Mouse (Mus musculus) liver, embryonic 12.5 days (tissue): Measurements from ENCODE around the gene Urad. TPM values are rescaled to one million over a fixed set of nuclear protein-coding genes. Genes with fewer than 3 reads are reported as not detected.

Experiments
- ATAC-seq: fragments of 200-750 bp; cut with Nextera tagmentation; 2 replicates; pipeline ENCODE4 v1.8.0; 2017; ENCODE audit warnings: moderate number of reproducible peaks, mild to moderate bottlenecking, moderate library complexity
- H3K27ac ChIP-seq: fragments of 300-500 bp; sonication (generic); 2 replicates; pipeline ENCODE4 v1.5.1; 2016; ENCODE audit warnings: mild to moderate bottlenecking
- H3K27me3 ChIP-seq: fragments of 300-500 bp; sonication (generic); replicated peaks from 2 replicates; pipeline ENCODE4 v1.6.1; 2016; ENCODE audit warnings: mild to moderate bottlenecking, moderate library complexity
- H3K36me3 ChIP-seq: fragments of 300-500 bp; sonication (generic); 2 replicates; pipeline ENCODE4 v1.6.1; 2016; ENCODE audit warnings: mild to moderate bottlenecking, moderate library complexity
- H3K4me1 ChIP-seq: fragments of 300-500 bp; sonication (generic); 2 replicates; pipeline ENCODE4 v1.6.1; 2016
- H3K4me2 ChIP-seq: fragments of 300-500 bp; sonication (generic); 2 replicates; pipeline ENCODE4 v1.6.1; 2016; ENCODE audit warnings: mild to moderate bottlenecking, moderate library complexity
- H3K4me3 ChIP-seq: fragments of 300-500 bp; sonication (generic); 2 replicates; pipeline ENCODE4 v1.5.1; 2016; ENCODE audit warnings: mild to moderate bottlenecking, moderate library complexity
- H3K9ac ChIP-seq: fragments of 300-500 bp; sonication (generic); 2 replicates; pipeline ENCODE4 v1.6.1; 2016; ENCODE audit warnings: mild to moderate bottlenecking, moderate library complexity
- H3K9me3 ChIP-seq: fragments of 300-500 bp; sonication (generic); replicated peaks from 2 replicates; pipeline ENCODE4 v1.6.1; 2016; ENCODE audit warnings: mild to moderate bottlenecking, moderate library complexity
- whole genome bisulfite sequencing: fragments of 180-500 bp; shearing (Covaris S2); methylation state at CpG from one replicate; pipeline ENCODE4 v1.1.7; 2016; ENCODE audit not compliant: insufficient replicate concordance; 5-methylcytosine and 5-hydroxymethylcytosine counted together
- polyA plus RNA-seq: library from polyadenylated mRNA; unstranded; fragments of >200 nt; fragmentation: Nextera tagmentation; extraction: Ambion mirVana; gene quantifications from 2 replicates; pipeline ENCODE4 v1.2.1, GENCODE M21; 2016

The Urad gene
- polyA plus RNA-seq, 1 experiment from 2014 or later = 0.21 TPM

- no peak for ATAC-seq
- Histone ChIP-seq H3K36me3 (no peaks in the 10 kb centered on the region), H3K27ac (no peak overlapping the region), H3K4me2 (no peak overlapping the region), H3K9me3 (no peaks in the 10 kb centered on the region), H3K4me1 (no peaks in the 10 kb centered on the region), H3K27me3 (0 out of 2 replicates have a peak, but pooled peaks cover 3% of the 10 kb centered on the region), H3K4me3 (no peak overlapping the region), H3K9ac (no peak overlapping the region)
- 67% methylated on average over 8 of the region's 8 CpGs for WGBS
Measured at GRCm38 (mm10) chr5:147351931-147352330, 29.7 kb upstream of the Urad start.

- Histone ChIP-seq H3K36me3 (no peaks in the 10 kb centered on the region), H3K4me3 (no peak overlapping the region), H3K4me2 (no peak overlapping the region), H3K27ac (no peak overlapping the region), H3K9ac (no peak overlapping the region), H3K4me1 (no peaks in the 10 kb centered on the region), H3K27me3 (0 out of 2 replicates have a peak, but pooled peaks cover 3% of the 10 kb centered on the region), H3K9me3 (no peaks in the 10 kb centered on the region)
- ATAC-seq = no peak
- WGBS = 43% methylated on average over 1 of the region's 1 CpGs
Measured at GRCm38 (mm10) chr5:147345981-147346380, 23.7 kb upstream of the Urad start.

- WGBS = 80% methylated on average over 10 of the region's 10 CpGs
- Histone ChIP-seq H3K9ac (no peak overlapping the region), H3K27ac (no peak overlapping the region), H3K36me3 (no peaks in the 10 kb centered on the region), H3K27me3 (0 out of 2 replicates have a peak, but pooled peaks cover 3% of the 10 kb centered on the region), H3K4me2 (no peak overlapping the region), H3K4me1 (no peaks in the 10 kb centered on the region), H3K9me3 (no peaks in the 10 kb centered on the region), H3K4me3 (no peak overlapping the region)
- ATAC-seq = no peak
Measured at GRCm38 (mm10) chr5:147343904-147344303, 21.7 kb upstream of the Urad start.

GRCm38 (mm10) chr5:147342901-147343300, 20.7 kb upstream of the Urad start:
- Histone ChIP-seq H3K4me2 (no peak overlapping the region), H3K27ac (no peak overlapping the region), H3K4me1 (no peaks in the 10 kb centered on the region), H3K27me3 (0 out of 2 replicates have a peak, but pooled peaks cover 3% of the 10 kb centered on the region), H3K9ac (no peak overlapping the region), H3K9me3 (no peaks in the 10 kb centered on the region), H3K36me3 (no peaks in the 10 kb centered on the region), H3K4me3 (no peak overlapping the region)
- ATAC-seq = no peak
- 72% methylated on average over 6 of the region's 6 CpGs for WGBS

GRCm38 (mm10) chr5:147340741-147341414, 18.6 kb upstream of the Urad start:
- no peak overlapping the region for H3K27ac ChIP-seq
- H3K4me1 ChIP-seq = no peaks in the 10 kb centered on the region
- no peak overlapping the region for H3K4me2 ChIP-seq
- no peak overlapping the region for H3K4me3 ChIP-seq
- ATAC-seq = no peak
- H3K9me3 ChIP-seq = no peaks in the 10 kb centered on the region
- H3K36me3 ChIP-seq = no peaks in the 10 kb centered on the region
- no peak overlapping the region for H3K9ac ChIP-seq
- 35% methylated on average over 13 of the region's 13 CpGs for WGBS
- H3K27me3 ChIP-seq = 0 out of 2 replicates have a peak, but pooled peaks cover 3% of the 10 kb centered on the region

- no peak overlapping the region for H3K27ac ChIP-seq
Measured at GRCm38 (mm10) chr5:147339560-147339959, 17.3 kb upstream of the Urad start.

GRCm38 (mm10) chr5:147338967-147339366, 16.7 kb upstream of the Urad start:
- WGBS = 68% methylated on average over 9 of the region's 9 CpGs
- H3K4me1 ChIP-seq = no peaks in the 10 kb centered on the region

More at GRCm38 (mm10) chr5:147339560-147339959, 17.3 kb upstream of the Urad start:
- WGBS = 45% methylated on average over 9 of the region's 11 CpGs
- no peak overlapping the region for H3K4me3 ChIP-seq
- H3K9ac ChIP-seq = no peak overlapping the region
- H3K27me3 ChIP-seq = 0 out of 2 replicates have a peak, but pooled peaks cover 3% of the 10 kb centered on the region
- H3K4me2 ChIP-seq = no peak overlapping the region
- no peaks in the 10 kb centered on the region for H3K36me3 ChIP-seq
- H3K4me1 ChIP-seq = no peaks in the 10 kb centered on the region
- no peak for ATAC-seq
- no peaks in the 10 kb centered on the region for H3K9me3 ChIP-seq

GRCm38 (mm10) chr5:147332711-147333110, 10.5 kb upstream of the Urad start:
- Histone ChIP-seq H3K9ac (no peak overlapping the region), H3K36me3 (no peaks in the 10 kb centered on the region), H3K9me3 (no peaks in the 10 kb centered on the region), H3K27ac (no peak overlapping the region), H3K4me1 (no peaks in the 10 kb centered on the region), H3K4me2 (no peak overlapping the region), H3K27me3 (peaks cover 4% of the 10 kb centered on the region), H3K4me3 (no peak overlapping the region)
- 26% methylated on average over 7 of the region's 7 CpGs for WGBS
- no peak for ATAC-seq

More at GRCm38 (mm10) chr5:147338967-147339366, 16.7 kb upstream of the Urad start:
- no peak for ATAC-seq
- no peaks in the 10 kb centered on the region for H3K36me3 ChIP-seq
- no peak overlapping the region for H3K9ac ChIP-seq
- no peak overlapping the region for H3K27ac ChIP-seq
- no peaks in the 10 kb centered on the region for H3K9me3 ChIP-seq
- H3K4me3 ChIP-seq = no peak overlapping the region
- 0 out of 2 replicates have a peak, but pooled peaks cover 3% of the 10 kb centered on the region for H3K27me3 ChIP-seq
- H3K4me2 ChIP-seq = no peak overlapping the region

- 40% methylated on average over 2 of the region's 2 CpGs for WGBS
- Histone ChIP-seq H3K36me3 (no peaks in the 10 kb centered on the region), H3K9ac (no peak overlapping the region), H3K9me3 (no peaks in the 10 kb centered on the region), H3K4me1 (no peaks in the 10 kb centered on the region), H3K4me2 (no peak overlapping the region), H3K4me3 (no peak overlapping the region), H3K27ac (no peak overlapping the region), H3K27me3 (peaks cover 4% of the 10 kb centered on the region)
- ATAC-seq = no peak
Measured at GRCm38 (mm10) chr5:147331547-147331946, 9.3 kb upstream of the Urad start.

- no peaks in the 10 kb centered on the region for H3K4me1 ChIP-seq
- H3K9ac ChIP-seq = no peak overlapping the region
- no peaks in the 10 kb centered on the region for H3K36me3 ChIP-seq
- H3K4me3 ChIP-seq = no peak overlapping the region
- H3K4me2 ChIP-seq = no peak overlapping the region
- no peak overlapping the region for H3K27ac ChIP-seq
- 67% methylated on average over 11 of the region's 11 CpGs for WGBS
- H3K9me3 ChIP-seq = no peaks in the 10 kb centered on the region
- no peak for ATAC-seq
- peaks cover 12% of the 10 kb centered on the region for H3K27me3 ChIP-seq
Measured at GRCm38 (mm10) chr5:147329946-147330345, 7.7 kb upstream of the Urad start.

GRCm38 (mm10) chr5:147327636-147328035, 5.4 kb upstream of the Urad start:
- H3K9me3 ChIP-seq = no peaks in the 10 kb centered on the region
- no peak for ATAC-seq
- WGBS = 64% methylated on average over 5 of the region's 5 CpGs
- H3K4me3 ChIP-seq = no peak overlapping the region
- H3K9ac ChIP-seq = no peak overlapping the region
- H3K27ac ChIP-seq = no peak overlapping the region
- peaks cover 21% of the 10 kb centered on the region for H3K27me3 ChIP-seq
- H3K36me3 ChIP-seq = no peaks in the 10 kb centered on the region
- H3K4me1 ChIP-seq = peaks cover 5% of the 10 kb centered on the region; the same call in 1 of the 2 replicates
- H3K4me2 ChIP-seq = no peak overlapping the region

GRCm38 (mm10) chr5:147325931-147326330, 3.7 kb upstream of the Urad start:
- Histone ChIP-seq H3K4me2 (no peak overlapping the region), H3K4me3 (no peak overlapping the region), H3K27ac (no peak overlapping the region), H3K36me3 (no peaks in the 10 kb centered on the region), H3K9me3 (no peaks in the 10 kb centered on the region), H3K9ac (no peak overlapping the region), H3K27me3 (peaks cover 38% of the 10 kb centered on the region), H3K4me1 (peaks cover 5% of the 10 kb centered on the region; the same call in 1 of the 2 replicates)
- 61% methylated on average over 11 of the region's 11 CpGs for WGBS
- no peak for ATAC-seq
